Mouse (Mus musculus) hindbrain, embryonic 11.5 days (tissue): Measurements from ENCODE around the gene Med27. TPM values are rescaled to one million over a fixed set of nuclear protein-coding genes. Genes with fewer than 3 reads are reported as not detected.
A peak's percentile ranks its signal among the peaks of the same experiment; 100 is the strongest.

Experiments used
- ATAC-seq: fragments of 200-750 bp; cut with Nextera tagmentation; 2 replicates; pipeline ENCODE4 v1.8.0; 2017; ENCODE audit warnings: mild to moderate bottlenecking, moderate TSS enrichment, moderate library complexity; ENCODE audit not compliant: low FRiP score
- DNase-seq: peaks from one replicate; pipeline ENCODE4 v3.0.0-alpha.2; 2015; ENCODE audit warnings: low spot score
- H3K27ac ChIP-seq: fragments of 300-500 bp; sonication (generic); 2 replicates; pipeline ENCODE4 v1.5.1; 2014; ENCODE audit warnings: mild to moderate bottlenecking, low read depth, low read length
- H3K27me3 ChIP-seq: fragments of 300-500 bp; sonication (generic); 2 replicates; pipeline ENCODE4 v1.6.1; 2014; ENCODE audit warnings: mild to moderate bottlenecking, low read length, moderate library complexity, mixed read lengths; ENCODE audit not compliant: control insufficient read depth, insufficient read depth
- H3K36me3 ChIP-seq: fragments of 300-500 bp; sonication (generic); 2 replicates; pipeline ENCODE4 v1.6.1; 2014; ENCODE audit warnings: mild to moderate bottlenecking, low read length, moderate library complexity, mixed read lengths; ENCODE audit not compliant: control insufficient read depth, insufficient read depth
- H3K4me1 ChIP-seq: fragments of 300-500 bp; sonication (generic); replicated peaks from 2 replicates; pipeline ENCODE4 v1.6.1; 2014; ENCODE audit warnings: low read length, mixed read lengths; ENCODE audit not compliant: control insufficient read depth, insufficient read depth
- H3K4me2 ChIP-seq: fragments of 300-500 bp; sonication (generic); replicated peaks from 2 replicates; pipeline ENCODE4 v1.6.1; 2014; ENCODE audit warnings: mild to moderate bottlenecking, low read depth, low read length
- H3K4me3 ChIP-seq: fragments of 300-500 bp; sonication (generic); 2 replicates; pipeline ENCODE4 v1.5.1; 2014; ENCODE audit warnings: low read depth, low read length
- H3K9ac ChIP-seq: fragments of 300-500 bp; sonication (generic); 2 replicates; pipeline ENCODE4 v1.6.1; 2014; ENCODE audit warnings: low read depth, low read length
- H3K9me3 ChIP-seq: fragments of 300-500 bp; sonication (generic); 2 replicates; pipeline ENCODE4 v1.6.1; 2016; ENCODE audit warnings: low read length; ENCODE audit not compliant: control insufficient read depth
- WGBS: fragments of 180-500 bp; shearing (Covaris S2); extraction: QIAGEN DNeasy Blood & Tissue Kit; methylation state at CpG from one replicate; pipeline ENCODE4 v1.1.7; 2014; 5-methylcytosine and 5-hydroxymethylcytosine counted together
- polyA plus RNA-seq: library from polyadenylated mRNA; unstranded; fragments of >200 nt; fragmentation: Nextera tagmentation; extraction: Ambion mirVana; gene quantifications from 2 replicates; pipeline ENCODE4 v1.2.1, GENCODE M21; 2014

Med27 gene
- polyA plus RNA-seq, 1 experiment from 2014 or later = 74.6 TPM

DNA sequence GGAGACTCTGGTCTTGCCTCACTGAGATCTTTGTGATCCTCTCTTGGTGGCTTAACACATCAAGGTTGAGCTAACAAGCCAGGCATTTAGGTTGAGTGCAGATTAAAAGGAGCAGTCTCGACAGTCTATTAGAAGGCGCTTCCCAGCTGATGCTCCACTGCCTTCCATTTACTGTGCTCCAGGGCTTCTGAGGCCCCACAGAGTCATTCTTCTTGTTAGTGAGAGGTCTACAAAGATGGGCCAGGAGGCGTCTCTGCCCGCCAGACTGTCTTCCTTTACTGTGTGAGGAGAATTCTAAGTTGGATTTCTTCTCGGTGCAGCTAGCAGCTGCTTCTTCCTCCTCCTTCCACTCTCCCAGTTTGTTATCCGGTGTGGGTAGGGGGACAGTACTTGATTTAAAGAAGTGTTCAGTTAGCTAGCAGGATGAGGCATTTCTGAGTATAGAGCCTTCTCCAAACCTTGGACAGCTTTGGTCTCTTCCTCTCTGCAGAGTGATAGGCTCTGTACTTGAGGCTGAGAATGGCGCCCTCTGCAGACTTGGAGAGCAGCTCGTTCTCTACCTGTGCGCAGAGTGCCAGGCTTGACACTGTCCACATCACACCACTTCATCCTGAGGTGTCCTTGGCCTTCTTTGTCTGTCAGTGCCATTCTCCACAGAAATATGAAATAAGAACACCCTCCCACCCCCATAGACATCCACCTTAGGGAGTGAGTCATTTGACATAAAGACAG lies 57.3 kb downstream of the Med27 start:
- Histone ChIP-seq H3K27ac (no peak overlapping the region), H3K27me3 (no peaks in the 10 kb centered on the region), H3K4me1 (no peaks in the 10 kb centered on the region), H3K9me3 (no peaks in the 10 kb centered on the region), H3K4me2 (no peak overlapping the region), H3K9ac (no peak overlapping the region), H3K36me3 (no peaks in the 10 kb centered on the region), H3K4me3 (no peak overlapping the region)
- ATAC-seq (no peak), DNase-seq (peak; percentile 23)
- 66% methylated on average over 9 of the region's 9 CpGs for WGBS

- no peak overlapping the region for H3K9ac ChIP-seq
- H3K4me2 ChIP-seq = no peak overlapping the region
- 89% methylated on average over 10 of the region's 10 CpGs for WGBS
- no peaks in the 10 kb centered on the region for H3K4me1 ChIP-seq
- no peaks in the 10 kb centered on the region for H3K36me3 ChIP-seq
- no peak overlapping the region for H3K27ac ChIP-seq
- H3K9me3 ChIP-seq = no peaks in the 10 kb centered on the region
- no peaks in the 10 kb centered on the region for H3K27me3 ChIP-seq
- no peak overlapping the region for H3K4me3 ChIP-seq
- no peak for ATAC-seq
- no peak for DNase-seq
Measured at GRCm38 (mm10) chr2:29404931-29405330, 58.3 kb downstream of the Med27 start.

DNA sequence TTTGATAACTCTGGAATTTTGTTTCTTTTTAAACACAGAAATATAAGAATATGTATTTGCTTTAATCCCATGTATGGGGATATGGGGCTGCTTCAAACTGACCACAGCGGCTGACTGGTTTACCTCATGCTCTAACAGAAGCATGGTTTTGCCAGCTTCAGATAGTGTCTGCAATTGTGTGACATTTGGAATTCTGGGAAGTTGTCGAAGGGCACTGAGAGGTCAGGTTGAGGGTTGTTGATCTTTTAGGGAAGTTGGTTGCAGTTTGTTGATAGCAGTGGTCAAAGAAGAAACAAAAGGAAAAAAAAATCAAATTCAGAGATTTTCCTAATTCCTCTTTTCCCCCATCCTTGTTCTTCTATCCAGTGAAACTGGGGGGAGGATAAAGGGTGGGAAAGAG lies 59.2 kb downstream of the Med27 start:
- Histone ChIP-seq H3K36me3 (no peaks in the 10 kb centered on the region), H3K4me2 (no peak overlapping the region), H3K27ac (no peak overlapping the region), H3K9me3 (no peaks in the 10 kb centered on the region), H3K4me3 (no peak overlapping the region), H3K27me3 (no peaks in the 10 kb centered on the region), H3K4me1 (no peaks in the 10 kb centered on the region), H3K9ac (no peak overlapping the region)
- ATAC-seq (no peak), DNase-seq (no peak)
- 84% methylated on average over 2 of the region's 2 CpGs for WGBS

GRCm38 (mm10) chr2:29407350-29407749 lies 60.7 kb downstream of the Med27 start:
- Histone ChIP-seq H3K9me3 (no peaks in the 10 kb centered on the region), H3K4me2 (no peak overlapping the region), H3K9ac (no peak overlapping the region), H3K27me3 (no peaks in the 10 kb centered on the region), H3K27ac (no peak overlapping the region), H3K4me1 (no peaks in the 10 kb centered on the region), H3K4me3 (no peak overlapping the region), H3K36me3 (no peaks in the 10 kb centered on the region)
- ATAC-seq (no peak), DNase-seq (no peak)
- WGBS = 68% methylated on average over 3 of the region's 3 CpGs

- WGBS = 88% methylated on average over 7 of the region's 7 CpGs
- H3K9ac ChIP-seq = no peak overlapping the region
- ATAC-seq (no peak), DNase-seq (no peak)
- no peak overlapping the region for H3K4me2 ChIP-seq
- no peaks in the 10 kb centered on the region for H3K36me3 ChIP-seq
- no peak overlapping the region for H3K27ac ChIP-seq
- no peak overlapping the region for H3K4me3 ChIP-seq
- H3K27me3 ChIP-seq = no peaks in the 10 kb centered on the region
- no peaks in the 10 kb centered on the region for H3K4me1 ChIP-seq
- no peaks in the 10 kb centered on the region for H3K9me3 ChIP-seq
Measured at GRCm38 (mm10) chr2:29407764-29408163, 61.1 kb downstream of the Med27 start.

- Histone ChIP-seq H3K9me3 (no peaks in the 10 kb centered on the region), H3K4me2 (no peak overlapping the region), H3K36me3 (no peaks in the 10 kb centered on the region), H3K27ac (no peak overlapping the region), H3K4me3 (no peak overlapping the region), H3K4me1 (no peaks in the 10 kb centered on the region), H3K9ac (no peak overlapping the region), H3K27me3 (no peaks in the 10 kb centered on the region)
- WGBS = 80% methylated on average over 7 of the region's 7 CpGs
- ATAC-seq (no peak), DNase-seq (no peak)
Measured at GRCm38 (mm10) chr2:29410884-29411283, 64.3 kb downstream of the Med27 start.

DNA sequence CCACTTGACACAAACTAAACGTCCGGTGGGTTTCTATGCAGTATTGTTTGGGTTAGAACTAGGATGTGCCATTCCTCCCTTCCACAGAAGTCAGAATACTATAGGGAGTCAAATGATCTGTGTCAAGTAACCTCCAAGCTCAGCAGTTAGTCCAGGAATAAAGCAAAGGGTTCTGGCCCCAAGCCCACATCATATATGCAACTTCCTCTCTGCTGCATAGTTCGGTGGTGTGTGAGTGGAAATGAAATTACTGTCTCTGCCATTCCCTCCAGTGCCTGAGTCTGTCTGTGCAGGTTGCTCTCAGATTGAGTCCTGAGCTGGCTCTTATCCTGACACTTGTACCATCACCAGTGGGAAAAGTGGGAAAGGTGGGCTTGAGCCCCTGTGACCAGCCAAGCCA lies 65.8 kb downstream of the Med27 start:
- H3K27ac ChIP-seq = no peak overlapping the region
- no peak overlapping the region for H3K9ac ChIP-seq
- WGBS = 68% methylated on average over 3 of the region's 3 CpGs
- no peaks in the 10 kb centered on the region for H3K36me3 ChIP-seq
- no peak overlapping the region for H3K4me3 ChIP-seq
- no peak for DNase-seq
- ATAC-seq = no peak
- no peaks in the 10 kb centered on the region for H3K4me1 ChIP-seq
- no peaks in the 10 kb centered on the region for H3K27me3 ChIP-seq
- no peaks in the 10 kb centered on the region for H3K9me3 ChIP-seq
- H3K4me2 ChIP-seq = no peak overlapping the region

- Histone ChIP-seq H3K36me3 (no peaks in the 10 kb centered on the region), H3K9ac (no peak overlapping the region), H3K4me1 (no peaks in the 10 kb centered on the region), H3K9me3 (no peaks in the 10 kb centered on the region), H3K27me3 (no peaks in the 10 kb centered on the region), H3K4me2 (no peak overlapping the region), H3K4me3 (no peak overlapping the region), H3K27ac (no peak overlapping the region)
- 62% methylated on average over 13 of the region's 13 CpGs for WGBS
- DNase-seq (no peak), ATAC-seq (no peak)
Measured at GRCm38 (mm10) chr2:29413259-29413993, 66.8 kb downstream of the Med27 start.
